Mouse (Mus musculus) heart, postnatal 0 days (tissue): Measurements from ENCODE around the gene Gemin7. TPM values are rescaled to one million over a fixed set of nuclear protein-coding genes. Genes with fewer than 3 reads are reported as not detected.

ENCODE experiments used
- ATAC-seq: fragments of 200-750 bp; cut with Nextera tagmentation; 2 replicates; pipeline ENCODE4 v1.8.0; 2017; ENCODE audit warnings: low read depth, moderate number of reproducible peaks, moderate library complexity; ENCODE audit not compliant: insufficient read depth
- DNase-seq: peaks from one replicate; pipeline ENCODE4 v3.0.0-alpha.2; 2016; ENCODE audit warnings: low spot score
- H3K27ac ChIP-seq: fragments of 300-500 bp; sonication (generic); 2 replicates; pipeline ENCODE4 v1.5.1; 2014; ENCODE audit warnings: low read depth, mild to moderate bottlenecking
- H3K27me3 ChIP-seq: fragments of 300-500 bp; sonication (generic); 2 replicates; pipeline ENCODE4 v1.6.1; 2014; ENCODE audit warnings: low read length, mixed read lengths; ENCODE audit not compliant: control insufficient read depth, insufficient read depth
- H3K36me3 ChIP-seq: fragments of 300-500 bp; sonication (generic); replicated peaks from 2 replicates; pipeline ENCODE4 v1.6.1; 2014; ENCODE audit warnings: low read length, mixed read lengths; ENCODE audit not compliant: control insufficient read depth, insufficient read depth
- H3K4me1 ChIP-seq: fragments of 300-500 bp; sonication (generic); 2 replicates; pipeline ENCODE4 v1.6.1; 2014; ENCODE audit warnings: antibody characterized with exemption; ENCODE audit not compliant: control insufficient read depth, insufficient read depth
- H3K4me2 ChIP-seq: fragments of 300-500 bp; sonication (generic); 2 replicates; pipeline ENCODE4 v1.6.1; 2014; ENCODE audit warnings: low read depth, mild to moderate bottlenecking, low read length, moderate library complexity
- H3K4me3 ChIP-seq: fragments of 300-500 bp; sonication (generic); 2 replicates; pipeline ENCODE4 v1.5.1; 2014; ENCODE audit warnings: low read depth, low read length
- H3K9ac ChIP-seq: fragments of 300-500 bp; sonication (generic); replicated peaks from 2 replicates; pipeline ENCODE4 v1.6.1; 2014; ENCODE audit warnings: low read depth, low read length, mixed read lengths
- H3K9me3 ChIP-seq: fragments of 300-500 bp; sonication (generic); replicated peaks from 2 replicates; pipeline ENCODE4 v1.6.1; 2016; ENCODE audit warnings: low read length; ENCODE audit not compliant: control insufficient read depth
- CTCF ChIP-seq: IDR thresholded peaks from 2 replicates; pipeline ENCODE4 v1.5.1; 2016; ENCODE audit warnings: antibody characterized with exemption, control low read depth, low read depth
- EP300 ChIP-seq: IDR thresholded peaks from 2 replicates; pipeline ENCODE4 v1.6.1; 2016; ENCODE audit warnings: antibody characterized with exemption, low read depth
- WGBS: fragments of 180-500 bp; shearing (Covaris S2); extraction: QIAGEN DNeasy Blood & Tissue Kit; methylation state at CpG from one replicate; pipeline ENCODE4 v1.1.7; 2014; 5-methylcytosine and 5-hydroxymethylcytosine counted together
- polyA plus RNA-seq: library from polyadenylated mRNA; unstranded; fragments of >200 nt; fragmentation: Nextera tagmentation; extraction: Ambion mirVana; gene quantifications from 2 replicates; pipeline ENCODE4 v1.2.1, GENCODE M21; 2015
- total RNA-seq: library from RNA; depleted of rRNA; stranded (reverse); fragments of >200 nt; gene quantifications from 2 replicates; pipeline ENCODE4 v1.2.3, GENCODE M21; 2014; ENCODE audit warnings: low replicate concordance

Gene Gemin7
- total and polyA plus RNA-seq, 2 experiments from 2014 or later = 63.2 to 115 TPM

DNA sequence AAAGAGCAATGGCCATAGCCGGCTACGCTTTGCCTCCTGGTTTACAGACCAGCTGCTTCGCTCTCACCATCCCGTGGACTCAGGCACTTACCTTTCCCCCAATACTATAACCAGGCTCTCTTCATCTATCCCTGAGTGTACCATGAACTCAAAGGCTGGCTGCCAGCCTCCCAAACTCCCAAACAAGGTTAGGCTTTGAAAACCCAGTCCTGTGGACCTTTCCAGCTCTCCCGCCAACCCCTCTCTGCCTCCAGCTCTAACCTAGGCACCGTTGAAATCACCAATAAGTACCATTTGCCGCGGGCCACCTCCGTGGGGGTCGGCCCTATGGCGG, 16.0 kb downstream of the Gemin7 start:
- under 1% methylated on average over 11 of the region's 11 CpGs for WGBS
- no peak for DNase-seq
- no peak for TF ChIP-seq CTCF
- no peak for TF ChIP-seq EP300
- Histone ChIP-seq H3K9me3 (no peaks in the 10 kb centered on the region), H3K27me3 (no peaks in the 10 kb centered on the region), H3K9ac (peak overlapping the region; percentile 94), H3K4me2 (peak overlapping the region; percentile 71), H3K36me3 (peaks cover 18% of the 10 kb centered on the region), H3K27ac (peak overlapping the region; percentile 93), H3K4me1 (peaks cover 37% of the 10 kb centered on the region; the same call in 1 of the 2 replicates), H3K4me3 (peak overlapping the region; percentile 63)
- ATAC-seq = no peak

DNA sequence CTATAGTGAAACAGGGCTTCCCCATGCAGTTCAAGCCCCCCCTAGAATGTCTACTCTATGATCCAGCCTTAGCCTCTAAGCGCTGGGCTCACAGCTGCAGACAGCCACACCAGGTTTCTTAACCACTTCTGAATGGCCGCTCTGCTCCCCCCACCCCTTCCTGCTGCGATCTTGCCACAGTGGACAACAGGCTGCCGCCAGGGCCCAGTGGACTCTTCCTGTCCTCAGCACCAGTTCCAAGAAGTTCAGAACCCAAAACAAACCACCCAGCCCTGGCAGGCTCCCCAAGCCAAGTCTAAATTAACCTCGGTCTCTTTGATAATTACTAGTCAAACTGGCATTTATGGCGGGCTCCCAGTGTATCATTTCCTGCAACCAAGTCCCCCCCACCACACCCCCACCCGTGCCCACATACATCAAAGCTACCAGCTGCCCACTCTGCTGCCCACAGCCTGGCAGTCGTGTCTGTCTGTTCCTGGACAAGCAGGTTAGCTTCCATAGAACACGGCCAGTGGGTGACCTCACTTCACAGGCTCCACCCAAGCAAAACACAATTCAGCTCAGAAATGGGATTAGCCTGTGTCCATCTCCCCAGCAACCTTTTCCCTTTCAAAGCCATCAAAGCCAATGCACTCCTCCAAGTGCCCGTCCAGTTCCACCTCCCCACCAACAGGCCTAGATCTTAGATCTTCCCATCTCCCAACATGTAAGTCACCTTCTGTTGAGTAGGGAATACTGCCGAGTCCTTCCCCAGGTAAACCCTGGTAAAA, 16.7 kb downstream of the Gemin7 start:
- Histone ChIP-seq H3K4me2 (peak overlapping the region; percentile 71), H3K4me3 (peak overlapping the region; percentile 63), H3K9me3 (no peaks in the 10 kb centered on the region), H3K27ac (peak overlapping the region; percentile 93), H3K9ac (peak overlapping the region; percentile 94), H3K36me3 (peaks cover 16% of the 10 kb centered on the region), H3K27me3 (no peaks in the 10 kb centered on the region), H3K4me1 (peaks cover 37% of the 10 kb centered on the region; the same call in 1 of the 2 replicates)
- WGBS = 13% methylated on average over 11 of the region's 11 CpGs
- ATAC-seq = no peak
- DNase-seq = no peak
- TF ChIP-seq EP300 (no peak), CTCF (no peak)

GRCm38 (mm10) chr7:19558965-19559364, 18.4 kb downstream of the Gemin7 start:
- DNase-seq = no peak
- no peak overlapping the region; the same call in 1 of the 2 replicates for H3K4me2 ChIP-seq
- 51% methylated on average over 2 of the region's 2 CpGs for WGBS
- peak; percentile 38 for TF ChIP-seq CTCF
- no peak for TF ChIP-seq EP300
- no peak overlapping the region for H3K4me3 ChIP-seq
- no peaks in the 10 kb centered on the region for H3K27me3 ChIP-seq
- H3K27ac ChIP-seq = no peak overlapping the region; the same call in 1 of the 2 replicates
- H3K9me3 ChIP-seq = no peaks in the 10 kb centered on the region
- ATAC-seq = no peak
- no peak overlapping the region for H3K9ac ChIP-seq
- H3K36me3 ChIP-seq = no peaks in the 10 kb centered on the region; the same call in 1 of the 2 replicates
- H3K4me1 ChIP-seq = peaks cover 37% of the 10 kb centered on the region; the same call in 1 of the 2 replicates

DNA sequence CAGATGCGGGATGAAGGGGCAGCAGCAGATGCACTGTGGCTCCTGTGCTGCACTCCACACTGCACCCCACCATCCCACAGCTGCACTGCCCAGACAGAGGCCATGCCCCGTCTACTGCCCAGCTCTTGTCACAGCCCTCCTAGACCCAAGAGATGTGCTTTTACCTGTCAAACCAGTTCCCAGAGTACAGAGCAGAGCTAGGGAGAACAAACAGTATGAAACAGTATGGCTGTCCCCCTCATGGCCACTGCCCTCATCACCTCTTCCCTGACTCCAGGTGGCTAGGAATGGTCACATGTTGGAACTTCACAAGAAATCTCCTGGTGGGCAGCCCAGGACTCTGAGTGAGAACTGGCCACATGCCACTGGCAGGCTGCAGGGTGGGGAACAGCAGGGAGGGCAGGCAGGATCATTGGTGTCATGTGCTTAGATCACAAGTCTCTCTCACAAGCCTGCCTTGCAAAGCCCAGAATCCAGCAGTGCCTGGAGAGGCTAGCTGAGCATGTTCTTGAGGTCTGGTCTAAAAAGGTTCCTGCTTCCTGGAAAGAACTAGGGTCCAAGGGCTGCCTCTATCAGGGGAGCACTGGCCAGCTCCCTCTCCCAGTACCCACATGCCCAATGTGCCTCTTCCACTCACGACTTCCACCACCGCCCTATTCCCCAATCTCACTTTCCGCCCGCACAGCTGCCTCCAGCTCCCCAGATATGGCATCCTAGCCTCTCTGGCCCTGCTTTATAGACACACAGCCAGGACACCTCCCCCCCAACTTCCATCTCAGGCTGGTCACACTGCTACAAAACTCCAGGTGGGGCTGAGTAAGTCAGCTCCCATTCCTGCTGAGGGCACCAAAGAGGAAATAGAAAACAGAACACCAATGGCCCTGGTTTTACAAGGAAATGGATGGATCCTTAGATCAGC, 19.2 kb downstream of the Gemin7 start:
- Histone ChIP-seq H3K27ac (no peak overlapping the region; the same call in 1 of the 2 replicates), H3K4me3 (no peak overlapping the region), H3K9me3 (no peaks in the 10 kb centered on the region), H3K9ac (peak overlapping the region; percentile 35; the same call in 1 of the 2 replicates), H3K27me3 (no peaks in the 10 kb centered on the region), H3K4me1 (peaks cover 37% of the 10 kb centered on the region; the same call in 1 of the 2 replicates), H3K4me2 (no peak overlapping the region; the same call in 1 of the 2 replicates), H3K36me3 (peaks cover 4% of the 10 kb centered on the region; the same call in 1 of the 2 replicates)
- ATAC-seq (peak; percentile 28; the same call in 1 of the 2 replicates), DNase-seq (no peak)
- TF ChIP-seq EP300 = no peak
- TF ChIP-seq CTCF = no peak
- 71% methylated on average over 6 of the region's 6 CpGs for WGBS

GRCm38 (mm10) chr7:19557086-19557485, 20.3 kb downstream of the Gemin7 start:
- Histone ChIP-seq H3K9ac (peak overlapping the region; percentile 29; the same call in 1 of the 2 replicates), H3K4me1 (peaks cover 37% of the 10 kb centered on the region), H3K4me3 (no peak overlapping the region), H3K27me3 (no peaks in the 10 kb centered on the region), H3K9me3 (no peaks in the 10 kb centered on the region), H3K27ac (peak overlapping the region; percentile 50), H3K36me3 (peaks cover 8% of the 10 kb centered on the region; the same call in 1 of the 2 replicates), H3K4me2 (no peak overlapping the region)
- TF ChIP-seq CTCF (no peak), EP300 (no peak)
- 67% methylated on average over 2 of the region's 2 CpGs for WGBS
- ATAC-seq (no peak), DNase-seq (no peak)
